Comparison of ENCODE assay signal across 8 mouse cellular contexts in genomic region chr8:91799681-91800522, GRCm38 (mm10). TPM values are rescaled to one million over a fixed set of nuclear protein-coding genes. Genes with fewer than 3 reads are reported as not detected.
DNase-seq lines count a peak whose midpoint lies in the region; ATAC-seq lines count a peak whose summit lies in the region.

No protein-coding gene starts in this region.

- peak; percentile 58 for DNase-seq in gastrocnemius, postnatal 10 days
- no peak for DNase-seq in gastrocnemius, postnatal 36 days
- no peak for DNase-seq in hindbrain, embryonic 14.5 days (ENCODE audit: low spot score)
- no peak for DNase-seq in liver, embryonic 13.5 days
- DNase-seq in retina, postnatal 1 day = peak; percentile 55
- no peak for DNase-seq in left cerebral cortex, adult 9 months (ENCODE audit: low spot score in 2 of 2)
- no peak for DNase-seq in spleen, postnatal 10 days (ENCODE audit: low spot score in 2 of 2)

- no peak for ATAC-seq in embryonic facial prominence, embryonic 13.5 days (ENCODE audit: insufficient number of reproducible peaks, insufficient read depth, low FRiP score, low TSS enrichment, low read depth)
- no peak for ATAC-seq in hindbrain, embryonic 14.5 days (ENCODE audit: low FRiP score)
- ATAC-seq in liver, embryonic 13.5 days (ENCODE audit: low read depth) = no peak

- peak overlapping the region; percentile 84 for H3K4me2 ChIP-seq in embryonic facial prominence, embryonic 13.5 days
- H3K4me2 ChIP-seq in hindbrain, embryonic 14.5 days (replicated peaks) = peak overlapping the region; percentile 73
- peak overlapping the region; percentile 68 for H3K4me2 ChIP-seq in liver, embryonic 13.5 days

- intact Hi-C loops in gastrocnemius, postnatal 36 days (cut with DNase I) = loop anchor here (5.0 to 10.0 kb wide), 4 partner anchors 268 to 557 kb away; partner anchors contain the start of gene Irx5

- peaks cover 65% of the 10 kb centered on the region for H3K4me1 ChIP-seq in embryonic facial prominence, embryonic 13.5 days
- H3K4me1 ChIP-seq in hindbrain, embryonic 14.5 days (replicated peaks; ENCODE audit: control insufficient read depth, insufficient read depth, low read length) = peaks cover 23% of the 10 kb centered on the region; the same call in 1 of the 2 replicates
- peaks cover 37% of the 10 kb centered on the region for H3K4me1 ChIP-seq in liver, embryonic 13.5 days (replicated peaks)

- peak overlapping the region; percentile 88 for H3K9ac ChIP-seq in embryonic facial prominence, embryonic 13.5 days
- H3K9ac ChIP-seq in hindbrain, embryonic 14.5 days = peak overlapping the region; percentile 83
- H3K9ac ChIP-seq in liver, embryonic 13.5 days = no peak overlapping the region

- H3K4me3 ChIP-seq in embryonic facial prominence, embryonic 13.5 days = peak overlapping the region; percentile 73
- H3K4me3 ChIP-seq in hindbrain, embryonic 14.5 days (replicated peaks; ENCODE audit: low read length) = peak overlapping the region; percentile 60
- peak overlapping the region; percentile 51 for H3K4me3 ChIP-seq in liver, embryonic 13.5 days (replicated peaks)

- no peaks in the 10 kb centered on the region for H3K36me3 ChIP-seq in embryonic facial prominence, embryonic 13.5 days
- H3K36me3 ChIP-seq in hindbrain, embryonic 14.5 days (replicated peaks; ENCODE audit: control insufficient read depth, insufficient read depth) = no peaks in the 10 kb centered on the region
- no peaks in the 10 kb centered on the region for H3K36me3 ChIP-seq in liver, embryonic 13.5 days

- peak overlapping the region; percentile 97 for H3K27ac ChIP-seq in embryonic facial prominence, embryonic 13.5 days
- peak overlapping the region; percentile 92 for H3K27ac ChIP-seq in hindbrain, embryonic 14.5 days
- H3K27ac ChIP-seq in liver, embryonic 13.5 days = no peak overlapping the region

- no peaks in the 10 kb centered on the region for H3K9me3 ChIP-seq in embryonic facial prominence, embryonic 13.5 days
- no peaks in the 10 kb centered on the region for H3K9me3 ChIP-seq in hindbrain, embryonic 14.5 days (ENCODE audit: control insufficient read depth, low read length)
- no peaks in the 10 kb centered on the region for H3K9me3 ChIP-seq in liver, embryonic 13.5 days (replicated peaks)

- under 1% methylated on average over 89 of the region's 89 CpGs for WGBS in embryonic facial prominence, embryonic 13.5 days
- WGBS in hindbrain, embryonic 14.5 days = under 1% methylated on average over 85 of the region's 89 CpGs
- 2% methylated on average over 87 of the region's 89 CpGs for WGBS in liver, embryonic 13.5 days (ENCODE audit: insufficient replicate concordance)

- peaks cover 84% of the 10 kb centered on the region for H3K27me3 ChIP-seq in embryonic facial prominence, embryonic 13.5 days
- H3K27me3 ChIP-seq in hindbrain, embryonic 14.5 days (ENCODE audit: control insufficient read depth, insufficient read depth, low read length) = peaks cover 40% of the 10 kb centered on the region
- H3K27me3 ChIP-seq in liver, embryonic 13.5 days = peaks cover 97% of the 10 kb centered on the region

RNA-seq across cellular contexts. Expression of gene Irx3, which starts 2.0 kb away (rescaled TPM):
- total RNA-seq in gastrocnemius, postnatal 10 days (2021) = 1 to 10 TPM in 1 of 2 experiments, under 1 TPM in 1; 0.47 to 1.4 TPM
- 1 to 10 TPM in 1 of 2 experiments, under 1 TPM in 1; 0.64 to 1.5 TPM for total RNA-seq in gastrocnemius, postnatal 36 days (2021)
- polyA plus RNA-seq in embryonic facial prominence, embryonic 13.5 days (2015; fragmentation: Nextera tagmentation; extraction: Ambion mirVana) = 23.0 and 32.6 TPM in 2 replicates
- polyA plus RNA-seq in hindbrain, embryonic 14.5 days (2014; fragmentation: Nextera tagmentation; extraction: Ambion mirVana) = 10.4 and 12.9 TPM in 2 replicates
- polyA plus RNA-seq in liver, embryonic 13.5 days (2015; fragmentation: Nextera tagmentation; extraction: Ambion mirVana) = 0.06 and 0.15 TPM in 2 replicates

Comparison
In these comparisons a context has a peak if more than half of its experiments do, and no peak if none do; other contexts are left out.
1. DNase-seq: peak in gastrocnemius, postnatal 10 days (single experiment) and retina, postnatal 1 day (single experiment); none in gastrocnemius, postnatal 36 days (0 of 2), hindbrain, embryonic 14.5 days (single experiment), liver, embryonic 13.5 days (single experiment), left cerebral cortex, adult 9 months (0 of 2) and spleen, postnatal 10 days (0 of 2).
2. Peak in every context shown above with its lines, with median percentiles within 50 percentile points of each other: H3K4me2 ChIP-seq and H3K4me3 ChIP-seq.